Mouse (Mus musculus) heart, embryonic 15.5 days (tissue): ENCODE data around the gene Atxn1l. TPM values are rescaled to one million over a fixed set of nuclear protein-coding genes. Genes with fewer than 3 reads are reported as not detected.

ENCODE experiments used
- ATAC-seq: fragments of 200-750 bp; cut with Nextera tagmentation; replicated peaks from 2 replicates; pipeline ENCODE4 v1.8.0; 2017; ENCODE audit warnings: low read depth, moderate TSS enrichment; ENCODE audit not compliant: insufficient number of reproducible peaks, insufficient read depth, low FRiP score
- H3K27ac ChIP-seq: fragments of 300-500 bp; sonication (generic); 2 replicates; pipeline ENCODE4 v1.5.1; 2015; ENCODE audit warnings: mild to moderate bottlenecking, inconsistent platforms
- H3K27me3 ChIP-seq: fragments of 300-500 bp; sonication (generic); 2 replicates; pipeline ENCODE4 v1.6.1; 2015; ENCODE audit warnings: inconsistent platforms
- H3K36me3 ChIP-seq: fragments of 300-500 bp; sonication (generic); 2 replicates; pipeline ENCODE4 v1.6.1; 2015; ENCODE audit warnings: mild to moderate bottlenecking, inconsistent platforms
- H3K4me1 ChIP-seq: fragments of 300-500 bp; sonication (generic); replicated peaks from 2 replicates; pipeline ENCODE4 v1.6.1; 2015; ENCODE audit warnings: inconsistent platforms
- H3K4me2 ChIP-seq: fragments of 300-500 bp; sonication (generic); 2 replicates; pipeline ENCODE4 v1.6.1; 2015; ENCODE audit warnings: inconsistent platforms, mild to moderate bottlenecking, moderate library complexity
- H3K4me3 ChIP-seq: fragments of 300-500 bp; sonication (generic); 2 replicates; pipeline ENCODE4 v1.5.1; 2015; ENCODE audit warnings: mild to moderate bottlenecking, inconsistent platforms
- H3K9ac ChIP-seq: fragments of 300-500 bp; sonication (generic); 2 replicates; pipeline ENCODE4 v1.6.1; 2015; ENCODE audit warnings: mild to moderate bottlenecking, inconsistent platforms
- H3K9me3 ChIP-seq: fragments of 300-500 bp; sonication (generic); replicated peaks from 2 replicates; pipeline ENCODE4 v1.6.1; 2016; ENCODE audit warnings: inconsistent platforms
- WGBS: fragments of 180-500 bp; shearing (Covaris S2); methylation state at CpG from one replicate; pipeline ENCODE4 v1.1.7; 2015; ENCODE audit warnings: mixed read lengths; 5-methylcytosine and 5-hydroxymethylcytosine counted together
- polyA plus RNA-seq: library from polyadenylated mRNA; unstranded; fragments of >200 nt; fragmentation: Nextera tagmentation; extraction: Ambion mirVana; gene quantifications from 2 replicates; pipeline ENCODE4 v1.2.1, GENCODE M21; 2015

Gene Atxn1l
- 4.4 and 5.0 TPM in 2 replicates for polyA plus RNA-seq

- peak within 1 kb of the TSS; percentile 99 for H3K9ac ChIP-seq
- peak within 1 kb of the TSS; percentile 79 for H3K4me2 ChIP-seq
- under 1% methylated on average over 55 of the region's 59 CpGs for WGBS
- H3K4me1 ChIP-seq = peaks cover 17% of the 10 kb centered on the region
- peak within 1 kb of the TSS; percentile 98 for H3K4me3 ChIP-seq
- ATAC-seq = peak; percentile 90
- H3K9me3 ChIP-seq = no peaks in the 10 kb centered on the region
- H3K27me3 ChIP-seq = no peaks in the 10 kb centered on the region
- peaks cover 20% of the 10 kb centered on the region for H3K36me3 ChIP-seq
- H3K27ac ChIP-seq = peak within 1 kb of the TSS; percentile 85
Measured at GRCm38 (mm10) chr8:109737237-109738048, at the start of gene Atxn1l. Gene Atxn1l, minus strand, starts transcription at chr8:109737739.

GRCm38 (mm10) chr8:109780548-109780947 lies 43.0 kb upstream of the Atxn1l start:
- WGBS = 28% methylated on average over 4 of the region's 4 CpGs
- no peak for ATAC-seq
- Histone ChIP-seq H3K4me2 (peak overlapping the region; percentile 88), H3K9me3 (no peaks in the 10 kb centered on the region), H3K36me3 (no peaks in the 10 kb centered on the region), H3K9ac (no peak overlapping the region), H3K4me3 (peak overlapping the region; percentile 21; the same call in 1 of the 2 replicates), H3K4me1 (peaks cover 17% of the 10 kb centered on the region), H3K27ac (no peak overlapping the region), H3K27me3 (0 out of 2 replicates have a peak, but pooled peaks cover 3% of the 10 kb centered on the region)

GRCm38 (mm10) chr8:109779431-109780228 lies 42.1 kb upstream of the Atxn1l start:
- ATAC-seq = no peak
- Histone ChIP-seq H3K4me3 (peak overlapping the region; percentile 99), H3K27ac (peak overlapping the region; percentile 98), H3K4me2 (peak overlapping the region; percentile 88), H3K4me1 (peaks cover 17% of the 10 kb centered on the region), H3K9me3 (no peaks in the 10 kb centered on the region), H3K36me3 (no peaks in the 10 kb centered on the region), H3K27me3 (peaks cover 9% of the 10 kb centered on the region; the same call in 1 of the 2 replicates), H3K9ac (peak overlapping the region; percentile 98)
- WGBS = 16% methylated on average over 24 of the region's 24 CpGs

GRCm38 (mm10) chr8:109778993-109779421 lies 41.5 kb upstream of the Atxn1l start:
- ATAC-seq = peak; percentile 54
- H3K4me1 ChIP-seq = peaks cover 17% of the 10 kb centered on the region
- peak overlapping the region; percentile 98 for H3K27ac ChIP-seq
- H3K27me3 ChIP-seq = peaks cover 9% of the 10 kb centered on the region; the same call in 1 of the 2 replicates
- no peaks in the 10 kb centered on the region for H3K36me3 ChIP-seq
- H3K9me3 ChIP-seq = no peaks in the 10 kb centered on the region
- peak overlapping the region; percentile 98 for H3K9ac ChIP-seq
- WGBS = under 1% methylated on average over 32 of the region's 32 CpGs
- peak overlapping the region; percentile 88 for H3K4me2 ChIP-seq
- peak overlapping the region; percentile 99 for H3K4me3 ChIP-seq

GRCm38 (mm10) chr8:109778280-109778977 lies 40.9 kb upstream of the Atxn1l start, which contains the start of gene Ap1g1:
Gene Ap1g1, plus strand, starts transcription at chr8:109778554.
- ATAC-seq = peak; percentile 97
- no peaks in the 10 kb centered on the region for H3K36me3 ChIP-seq
- H3K9ac ChIP-seq = peak within 1 kb of the TSS; percentile 98
- WGBS = under 1% methylated on average over 64 of the region's 64 CpGs
- H3K4me3 ChIP-seq = peak within 1 kb of the TSS; percentile 99
- H3K4me1 ChIP-seq = peaks cover 17% of the 10 kb centered on the region
- peaks cover 9% of the 10 kb centered on the region; the same call in 1 of the 2 replicates for H3K27me3 ChIP-seq
- H3K27ac ChIP-seq = peak within 1 kb of the TSS; percentile 98
- H3K4me2 ChIP-seq = peak within 1 kb of the TSS; percentile 88
- H3K9me3 ChIP-seq = no peaks in the 10 kb centered on the region

- Histone ChIP-seq H3K4me3 (peak overlapping the region; percentile 99), H3K4me1 (peaks cover 17% of the 10 kb centered on the region), H3K27ac (no peak overlapping the region), H3K9me3 (no peaks in the 10 kb centered on the region), H3K4me2 (peak overlapping the region; percentile 88), H3K36me3 (no peaks in the 10 kb centered on the region), H3K9ac (0 out of 2 replicates have a peak overlapping the region, but pooled peaks have one; percentile 33), H3K27me3 (peaks cover 9% of the 10 kb centered on the region; the same call in 1 of the 2 replicates)
- WGBS = 28% methylated on average over 5 of the region's 5 CpGs
- no peak for ATAC-seq
Measured at GRCm38 (mm10) chr8:109777851-109778250, 40.3 kb upstream of the Atxn1l start.

GRCm38 (mm10) chr8:109773154-109773553 lies 35.6 kb upstream of the Atxn1l start:
- no peaks in the 10 kb centered on the region for H3K4me1 ChIP-seq
- H3K9ac ChIP-seq = no peak overlapping the region
- no peak for ATAC-seq
- no peaks in the 10 kb centered on the region for H3K36me3 ChIP-seq
- H3K4me3 ChIP-seq = no peak overlapping the region
- H3K9me3 ChIP-seq = no peaks in the 10 kb centered on the region
- no peak overlapping the region for H3K27ac ChIP-seq
- no peak overlapping the region for H3K4me2 ChIP-seq
- H3K27me3 ChIP-seq = peaks cover 13% of the 10 kb centered on the region
- 26% methylated on average over 3 of the region's 3 CpGs for WGBS

GRCm38 (mm10) chr8:109766081-109766480 lies 28.5 kb upstream of the Atxn1l start:
- 64% methylated on average over 7 of the region's 7 CpGs for whole genome bisulfite sequencing
- no peak for ATAC-seq
- peaks cover 3% of the 10 kb centered on the region; the same call in 1 of the 2 replicates for H3K9me3 ChIP-seq

GRCm38 (mm10) chr8:109764031-109764430 lies 26.5 kb upstream of the Atxn1l start:
- Histone ChIP-seq H3K4me3 (no peak overlapping the region), H3K4me2 (no peak overlapping the region), H3K27ac (no peak overlapping the region), H3K27me3 (no peaks in the 10 kb centered on the region), H3K36me3 (no peaks in the 10 kb centered on the region), H3K9ac (no peak overlapping the region), H3K9me3 (peaks cover 3% of the 10 kb centered on the region; the same call in 1 of the 2 replicates), H3K4me1 (no peaks in the 10 kb centered on the region)
- 84% methylated on average over 6 of the region's 6 CpGs for WGBS
- no peak for ATAC-seq

More at GRCm38 (mm10) chr8:109766081-109766480, 28.5 kb upstream of the Atxn1l start:
- Histone ChIP-seq H3K4me1 (no peaks in the 10 kb centered on the region), H3K4me2 (no peak overlapping the region), H3K27me3 (peaks cover 4% of the 10 kb centered on the region; the same call in 1 of the 2 replicates), H3K4me3 (no peak overlapping the region), H3K36me3 (no peaks in the 10 kb centered on the region), H3K27ac (no peak overlapping the region), H3K9ac (no peak overlapping the region)

GRCm38 (mm10) chr8:109760221-109760620 lies 22.7 kb upstream of the Atxn1l start:
- H3K27ac ChIP-seq = no peak overlapping the region
- peaks cover 3% of the 10 kb centered on the region; the same call in 1 of the 2 replicates for H3K9me3 ChIP-seq
- H3K36me3 ChIP-seq = no peaks in the 10 kb centered on the region
- ATAC-seq = no peak
- WGBS = 39% methylated on average over 1 of the region's 1 CpGs
- H3K4me1 ChIP-seq = no peaks in the 10 kb centered on the region
- no peaks in the 10 kb centered on the region for H3K27me3 ChIP-seq
- H3K4me2 ChIP-seq = no peak overlapping the region
- no peak overlapping the region for H3K4me3 ChIP-seq
- H3K9ac ChIP-seq = no peak overlapping the region
